Mouse (Mus musculus): ENCODE results near the gene Otof. TPM values are rescaled to one million over a fixed set of nuclear protein-coding genes. Genes with fewer than 3 reads are reported as not detected.

Gene Otof
- total and polyA plus RNA-seq, 2 experiments from 2014 or later = 5.5 to 12.2 TPM

DNA sequence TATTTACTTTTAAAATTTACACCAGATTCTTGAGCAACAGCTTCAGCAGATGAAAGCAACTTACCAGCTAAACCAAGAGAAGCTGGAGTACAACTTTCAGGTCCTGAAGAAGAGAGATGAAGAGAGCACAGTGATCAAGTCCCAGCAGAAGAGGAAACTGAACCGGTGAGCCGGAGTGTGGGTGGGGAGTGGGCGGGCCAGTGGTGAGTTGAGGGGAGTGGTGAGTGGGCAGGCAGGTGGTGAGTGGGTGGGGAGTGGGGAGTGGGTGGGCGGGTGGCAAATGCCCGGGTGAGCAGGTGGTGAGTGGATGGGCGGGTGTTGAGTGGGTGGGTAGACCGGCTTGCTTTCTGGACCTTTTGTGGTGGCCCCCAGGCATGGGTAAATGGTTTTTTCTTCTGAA is 106.6 kb downstream of the Otof start:
- no peaks in the 10 kb centered on the region for H3K9me3 ChIP-seq (ENCODE audit: low read length)
- WGBS = 86% methylated on average over 7 of the region's 7 CpGs
- no peaks in the 10 kb centered on the region for H3K27me3 ChIP-seq (ENCODE audit: insufficient read depth, low read length)
- ATAC-seq (no peak), DNase-seq (ENCODE audit: low spot score) (no peak)
- H3K36me3 ChIP-seq (ENCODE audit: insufficient read depth, low read length) = no peaks in the 10 kb centered on the region
- H3K4me3 ChIP-seq (ENCODE audit: low read length) = no peak overlapping the region
- no peak overlapping the region for H3K4me2 ChIP-seq (ENCODE audit: low read depth, low read length)
- no peaks in the 10 kb centered on the region for H3K4me1 ChIP-seq (ENCODE audit: insufficient read depth, low read length)
- no peak for TF ChIP-seq CTCF (IDR thresholded peaks at IDR 0.05; ENCODE audit: low read depth)
- no peak overlapping the region for H3K9ac ChIP-seq (replicated peaks; ENCODE audit: low read length)
- no peak overlapping the region for H3K27ac ChIP-seq

DNA sequence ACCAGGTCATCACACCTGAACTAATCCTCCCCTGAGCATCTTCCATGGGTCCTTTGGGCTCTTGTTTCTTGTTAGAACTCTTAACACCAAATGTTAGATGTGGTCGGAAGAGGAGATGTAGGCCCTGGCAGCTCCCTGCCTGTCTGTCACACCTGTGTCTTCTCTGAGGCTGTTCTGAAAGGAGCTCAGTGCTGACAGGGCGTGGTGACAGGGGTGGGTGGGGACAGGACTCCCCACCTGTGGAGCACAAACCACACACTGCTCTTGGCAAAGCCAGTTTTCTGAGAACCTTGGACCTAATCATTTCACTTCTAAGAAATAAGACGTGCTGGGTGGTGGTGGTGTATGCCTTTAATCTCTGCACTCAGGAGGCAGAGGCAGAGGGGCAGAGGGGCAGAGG is 108.1 kb downstream of the Otof start:
- no peaks in the 10 kb centered on the region for H3K36me3 ChIP-seq (ENCODE audit: insufficient read depth, low read length)
- TF ChIP-seq CTCF (IDR thresholded peaks at IDR 0.05; ENCODE audit: low read depth) = no peak
- no peak for DNase-seq (ENCODE audit: low spot score)
- H3K4me2 ChIP-seq (ENCODE audit: low read depth, low read length) = no peak overlapping the region
- no peak overlapping the region for H3K27ac ChIP-seq
- no peak overlapping the region for H3K4me3 ChIP-seq (ENCODE audit: low read length)
- no peaks in the 10 kb centered on the region for H3K4me1 ChIP-seq (ENCODE audit: insufficient read depth, low read length)
- H3K9ac ChIP-seq (replicated peaks; ENCODE audit: low read length) = no peak overlapping the region
- no peaks in the 10 kb centered on the region for H3K9me3 ChIP-seq (ENCODE audit: low read length)
- WGBS = 76% methylated on average over 3 of the region's 3 CpGs
- no peak for ATAC-seq
- no peaks in the 10 kb centered on the region for H3K27me3 ChIP-seq (ENCODE audit: insufficient read depth, low read length)

DNA sequence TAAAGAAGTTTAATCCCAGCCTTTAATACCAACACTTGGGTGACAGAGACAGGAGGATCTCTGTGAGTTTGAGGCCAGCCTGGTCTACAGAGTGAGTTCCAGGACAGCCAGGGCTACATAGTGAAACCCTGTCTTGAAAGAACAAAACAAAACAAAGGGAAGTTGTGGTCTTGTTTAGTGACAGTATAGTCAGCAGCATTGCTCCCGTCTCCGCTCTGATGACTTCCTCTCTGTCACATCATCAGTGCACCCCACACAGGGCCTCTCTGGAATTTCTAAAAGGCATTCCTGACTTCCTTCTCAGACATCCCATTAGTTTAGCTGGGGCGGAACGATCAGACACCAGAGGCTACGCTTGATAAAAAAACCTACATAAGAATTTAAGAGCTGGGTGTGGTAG is 117.8 kb downstream of the Otof start:
- DNase-seq (ENCODE audit: low spot score) (no peak), ATAC-seq (no peak)
- H3K4me2 ChIP-seq (ENCODE audit: low read depth, low read length) = no peak overlapping the region
- no peaks in the 10 kb centered on the region for H3K27me3 ChIP-seq (ENCODE audit: insufficient read depth, low read length)
- no peaks in the 10 kb centered on the region for H3K4me1 ChIP-seq (ENCODE audit: insufficient read depth, low read length)
- H3K36me3 ChIP-seq (ENCODE audit: insufficient read depth, low read length) = no peaks in the 10 kb centered on the region
- H3K4me3 ChIP-seq (ENCODE audit: low read length) = no peak overlapping the region
- no peaks in the 10 kb centered on the region for H3K9me3 ChIP-seq (ENCODE audit: low read length)
- 80% methylated on average over 5 of the region's 5 CpGs for WGBS
- TF ChIP-seq CTCF (IDR thresholded peaks at IDR 0.05; ENCODE audit: low read depth) = no peak
- H3K9ac ChIP-seq (replicated peaks; ENCODE audit: low read length) = no peak overlapping the region
- no peak overlapping the region for H3K27ac ChIP-seq

DNA sequence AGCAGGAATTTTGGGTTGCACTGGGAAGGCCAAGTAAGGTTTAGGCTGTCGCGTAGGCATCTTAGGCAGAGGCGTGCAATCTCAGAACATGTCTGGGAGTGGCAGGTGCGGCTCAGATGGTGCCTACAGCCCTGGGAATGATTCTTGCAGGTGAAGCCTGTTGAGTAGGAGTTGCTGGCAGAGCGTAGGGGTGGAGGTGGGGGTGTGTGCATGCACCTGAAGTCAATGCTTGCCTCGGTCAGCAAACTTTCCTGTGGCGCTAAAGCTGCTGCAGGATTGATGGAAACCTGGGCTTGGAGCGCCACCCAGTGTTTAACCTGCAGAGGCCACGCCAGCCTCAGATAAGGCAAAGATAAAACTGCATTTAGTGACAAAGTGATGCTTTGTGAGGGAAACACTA is 118.6 kb downstream of the Otof start:
- H3K27ac ChIP-seq = no peak overlapping the region
- ATAC-seq (peak; percentile 84), DNase-seq (ENCODE audit: low spot score) (peak; percentile 88)
- peak overlapping the region; percentile 10; the same call in 1 of the 2 replicates for H3K4me3 ChIP-seq (ENCODE audit: low read length)
- H3K4me2 ChIP-seq (ENCODE audit: low read depth, low read length) = peak overlapping the region; percentile 43
- no peaks in the 10 kb centered on the region for H3K4me1 ChIP-seq (ENCODE audit: insufficient read depth, low read length)
- no peak overlapping the region for H3K9ac ChIP-seq (replicated peaks; ENCODE audit: low read length)
- no peaks in the 10 kb centered on the region for H3K9me3 ChIP-seq (ENCODE audit: low read length)
- 6% methylated on average over 9 of the region's 9 CpGs for WGBS
- no peaks in the 10 kb centered on the region for H3K36me3 ChIP-seq (ENCODE audit: insufficient read depth, low read length)
- no peaks in the 10 kb centered on the region for H3K27me3 ChIP-seq (ENCODE audit: insufficient read depth, low read length)
- peak; percentile 95 for TF ChIP-seq CTCF (IDR thresholded peaks at IDR 0.05; ENCODE audit: low read depth)

DNA sequence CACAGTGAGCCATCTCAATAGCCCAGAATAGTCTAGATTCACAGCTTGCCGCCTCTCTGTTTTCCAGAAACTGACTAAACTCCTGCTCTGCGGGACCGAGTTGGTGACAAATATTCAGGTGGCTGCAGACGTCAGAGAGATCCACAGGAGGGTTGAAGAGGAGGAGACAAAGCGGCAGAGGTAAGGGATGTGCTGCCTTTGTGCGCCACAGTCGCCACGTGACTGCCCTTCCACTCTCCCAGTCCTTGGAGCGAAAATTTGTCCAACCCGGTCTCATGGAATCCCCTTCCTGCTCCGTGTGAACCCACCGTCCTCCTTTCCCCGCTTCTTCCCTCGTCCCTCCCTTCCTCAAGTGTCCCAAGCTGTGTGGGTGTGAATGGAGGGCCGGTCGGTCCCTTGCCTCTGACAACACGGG is 119.1 kb downstream of the Otof start:
- H3K4me2 ChIP-seq (ENCODE audit: low read depth, low read length) = peak overlapping the region; percentile 43
- DNase-seq (ENCODE audit: low spot score) (no peak), ATAC-seq (peak; percentile 29; the same call in 1 of the 2 replicates)
- H3K27me3 ChIP-seq (ENCODE audit: insufficient read depth, low read length) = no peaks in the 10 kb centered on the region
- WGBS = 11% methylated on average over 17 of the region's 17 CpGs
- H3K36me3 ChIP-seq (ENCODE audit: insufficient read depth, low read length) = no peaks in the 10 kb centered on the region
- no peak for TF ChIP-seq CTCF (IDR thresholded peaks at IDR 0.05; ENCODE audit: low read depth)
- H3K9ac ChIP-seq (replicated peaks; ENCODE audit: low read length) = no peak overlapping the region
- no peaks in the 10 kb centered on the region for H3K4me1 ChIP-seq (ENCODE audit: insufficient read depth, low read length)
- peak overlapping the region; percentile 10; the same call in 1 of the 2 replicates for H3K4me3 ChIP-seq (ENCODE audit: low read length)
- H3K9me3 ChIP-seq (ENCODE audit: low read length) = no peaks in the 10 kb centered on the region
- H3K27ac ChIP-seq = no peak overlapping the region

DNA sequence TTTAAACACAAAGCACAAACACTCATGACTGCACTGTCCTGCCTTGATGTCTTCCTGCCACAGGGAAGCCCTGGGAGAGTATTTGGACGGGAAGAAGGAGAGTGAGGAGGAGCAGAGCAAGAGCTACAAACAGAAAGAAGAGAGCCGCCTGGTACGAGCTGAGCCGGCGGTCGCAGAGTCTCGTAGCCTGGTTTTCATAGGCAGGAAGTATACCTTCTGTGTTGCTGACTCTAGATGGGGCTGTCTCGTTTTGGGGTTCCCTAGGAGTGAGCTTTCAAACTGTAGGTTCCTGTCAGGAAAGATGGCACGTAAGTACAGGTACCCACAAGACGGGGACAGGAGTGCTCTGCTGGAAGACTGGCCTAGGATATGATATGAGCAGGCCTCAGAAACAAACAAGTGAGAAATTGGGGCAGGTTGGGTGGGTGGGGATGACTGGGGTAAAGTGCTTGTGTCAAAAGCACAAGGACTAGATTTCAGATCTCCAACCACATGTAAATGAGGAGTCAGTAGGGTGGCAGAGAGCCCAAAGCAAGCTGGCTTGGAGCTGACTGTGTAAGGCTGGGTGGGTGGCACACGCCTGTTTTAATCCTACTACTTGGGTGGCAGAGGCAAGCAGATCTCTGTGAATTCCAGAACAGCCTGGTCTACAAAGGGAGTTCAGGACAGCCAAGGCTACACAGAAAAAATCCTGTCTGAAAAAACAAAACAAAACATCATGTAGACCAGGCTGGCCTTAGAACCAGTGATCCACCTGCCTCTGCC is 119.9 kb downstream of the Otof start:
- Histone ChIP-seq H3K4me2 (ENCODE audit: low read depth, low read length) (no peak overlapping the region), H3K27me3 (ENCODE audit: insufficient read depth, low read length) (no peaks in the 10 kb centered on the region), H3K4me3 (ENCODE audit: low read length) (no peak overlapping the region), H3K27ac (no peak overlapping the region), H3K4me1 (ENCODE audit: insufficient read depth, low read length) (no peaks in the 10 kb centered on the region), H3K9me3 (ENCODE audit: low read length) (no peaks in the 10 kb centered on the region), H3K9ac (replicated peaks; ENCODE audit: low read length) (no peak overlapping the region), H3K36me3 (ENCODE audit: insufficient read depth, low read length) (no peaks in the 10 kb centered on the region)
- no peak for ATAC-seq
- no peak for DNase-seq (ENCODE audit: low spot score)
- 76% methylated on average over 11 of the region's 11 CpGs for WGBS
- no peak for TF ChIP-seq CTCF (IDR thresholded peaks at IDR 0.05; ENCODE audit: low read depth)

DNA sequence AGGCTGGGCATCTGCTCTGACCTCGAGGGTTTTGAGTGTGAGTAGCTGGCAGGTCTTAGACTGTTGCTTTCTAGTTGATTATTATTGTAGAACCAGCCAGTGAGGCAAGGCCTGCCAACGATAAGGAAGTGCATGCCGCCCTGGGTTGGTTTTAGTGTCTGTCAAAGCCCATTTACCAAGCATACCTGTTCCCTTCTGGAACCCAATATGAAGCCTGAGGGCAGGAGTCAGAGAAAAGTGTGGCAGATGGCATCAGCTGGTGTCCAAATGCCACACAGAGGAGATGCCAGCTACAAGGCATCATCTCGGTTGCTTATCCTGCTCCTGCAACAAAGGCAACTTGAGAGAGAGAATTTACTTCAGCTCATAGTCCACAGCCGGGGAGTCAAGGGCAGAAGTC is 120.9 kb downstream of the Otof start:
- peak; percentile 17 for DNase-seq (ENCODE audit: low spot score)
- Histone ChIP-seq H3K9ac (replicated peaks; ENCODE audit: low read length) (no peak overlapping the region), H3K36me3 (ENCODE audit: insufficient read depth, low read length) (no peaks in the 10 kb centered on the region), H3K9me3 (ENCODE audit: low read length) (no peaks in the 10 kb centered on the region), H3K27ac (no peak overlapping the region; the same call in 1 of the 2 replicates), H3K4me2 (ENCODE audit: low read depth, low read length) (no peak overlapping the region), H3K4me3 (ENCODE audit: low read length) (no peak overlapping the region), H3K4me1 (ENCODE audit: insufficient read depth, low read length) (no peaks in the 10 kb centered on the region), H3K27me3 (ENCODE audit: insufficient read depth, low read length) (no peaks in the 10 kb centered on the region)
- TF ChIP-seq CTCF (IDR thresholded peaks at IDR 0.05; ENCODE audit: low read depth) = no peak
- WGBS = 62% methylated on average over 5 of the region's 5 CpGs
- no peak for ATAC-seq

Other genes with a start within 250 kb of the Otof start
- 99.5 and 108 TPM in 2 replicates for gene Selenoi, start 229.4 kb downstream of the Otof start, total RNA-seq (2014; rRNA removed)
- 20.7 and 23.1 TPM in 2 replicates for gene Selenoi, start 229.4 kb downstream of the Otof start, polyA plus RNA-seq (2015; fragmentation: Nextera tagmentation; extraction: Ambion mirVana)
- gene Drc1, start 180.5 kb downstream of the Otof start, total RNA-seq (2014; rRNA removed) = 4.6 and 4.9 TPM in 2 replicates
- gene Drc1, start 180.5 kb downstream of the Otof start, polyA plus RNA-seq (2015; fragmentation: Nextera tagmentation; extraction: Ambion mirVana) = 6.6 TPM in 2 replicates
- 0.72 TPM in 1 of 2 replicates, not detected in the other for gene 1700001C02Rik, start 4.1 kb upstream of the Otof start, total RNA-seq (2014; rRNA removed)
- 3.4 and 4.0 TPM in 2 replicates for gene 1700001C02Rik, start 4.1 kb upstream of the Otof start, polyA plus RNA-seq (2015; fragmentation: Nextera tagmentation; extraction: Ambion mirVana)
- not detected in 2 replicates for gene Cib4, start 83.9 kb upstream of the Otof start, total RNA-seq (2014; rRNA removed)
- not detected in 2 replicates for gene Cib4, start 83.9 kb upstream of the Otof start, polyA plus RNA-seq (2015; fragmentation: Nextera tagmentation; extraction: Ambion mirVana)
- gene Kcnk3, start 126.2 kb upstream of the Otof start, total RNA-seq (2014; rRNA removed) = 23.2 and 30.3 TPM in 2 replicates
- gene Kcnk3, start 126.2 kb upstream of the Otof start, polyA plus RNA-seq (2015; fragmentation: Nextera tagmentation; extraction: Ambion mirVana) = 11.5 and 12.7 TPM in 2 replicates
- gene Slc35f6, start 186.0 kb upstream of the Otof start, total RNA-seq (2014; rRNA removed) = 70.6 and 95.8 TPM in 2 replicates
- 29.6 and 31.3 TPM in 2 replicates for gene Slc35f6, start 186.0 kb upstream of the Otof start, polyA plus RNA-seq (2015; fragmentation: Nextera tagmentation; extraction: Ambion mirVana)
- 27.8 and 28.1 TPM in 2 replicates for gene Cenpa, start 204.8 kb upstream of the Otof start, total RNA-seq (2014; rRNA removed)
- 53.4 and 63.2 TPM in 2 replicates for gene Cenpa, start 204.8 kb upstream of the Otof start, polyA plus RNA-seq (2015; fragmentation: Nextera tagmentation; extraction: Ambion mirVana)
- gene Dpysl5, start 249.6 kb upstream of the Otof start, total RNA-seq (2014; rRNA removed) = 261 and 286 TPM in 2 replicates
- 120 and 148 TPM in 2 replicates for gene Dpysl5, start 249.6 kb upstream of the Otof start, polyA plus RNA-seq (2015; fragmentation: Nextera tagmentation; extraction: Ambion mirVana)